In genomic region chr4:100735936-100736349, GRCm38 (mm10) we compare ENCODE assay signal across 21 mouse cellular contexts. TPM values are rescaled to one million over a fixed set of nuclear protein-coding genes. Genes with fewer than 3 reads are reported as not detected.
DNase-seq lines count a peak whose midpoint lies in the region; ATAC-seq lines count a peak whose summit lies in the region.
"Had no signal": no experiment of that assay in that cellular context is flagged by ENCODE, and none has a peak within 500 bp of the region (broad histone marks: within the 10 kb centered on the region; RNA-seq: fewer than 3 reads in every experiment).

No protein-coding gene starts in this region.

- H3K27me3 ChIP-seq in forebrain, embryonic 12.5 days: 0 out of 2 replicates have a peak, but pooled peaks cover 3% of the 10 kb centered on the region
- no peaks in the 10 kb centered on the region for H3K27me3 ChIP-seq in midbrain, embryonic 13.5 days
- H3K27me3 ChIP-seq: embryonic facial prominence, embryonic 12.5 days; lung, embryonic 15.5 days had no signal

- no peaks in the 10 kb centered on the region for H3K36me3 ChIP-seq in forebrain, embryonic 12.5 days (replicated peaks)
- H3K36me3 ChIP-seq in midbrain, embryonic 13.5 days: no peaks in the 10 kb centered on the region
- H3K36me3 ChIP-seq: embryonic facial prominence, embryonic 12.5 days; lung, embryonic 15.5 days had no signal

- no peak overlapping the region for H3K4me3 ChIP-seq in forebrain, embryonic 12.5 days (replicated peaks)
- no peak overlapping the region for H3K4me3 ChIP-seq in midbrain, embryonic 13.5 days (replicated peaks)
- H3K4me3 ChIP-seq: embryonic facial prominence, embryonic 12.5 days; lung, embryonic 15.5 days had no signal

- intact Hi-C loops in heart, postnatal 14 days (cut with DNase I): no loop called here

- peak; percentile 34 for DNase-seq in heart, adult 11 months
- DNase-seq in heart, postnatal 14 days: no peak
- peak; percentile 95 for DNase-seq in Muller cell, postnatal 12 days (ENCODE audit: inconsistent ontology term)
- no peak for DNase-seq in testis, postnatal 14 days (ENCODE audit: low spot score)
- DNase-seq in thymus, adult 18-20 months: no peak
- DNase-seq in urinary bladder, postnatal 36 days (ENCODE audit: low spot score in 2 of 2): no peak
- DNase-seq: adrenal gland, postnatal 36 days; B cell, adult 2 months; cerebellum, adult 18-20 months; cerebellum, postnatal 25 days; gastrocnemius, postnatal 36 days; kidney, adult 11 months; layer of hippocampus, postnatal 36 days; lung, postnatal 4 days; right cerebral cortex, postnatal 14 days had no signal

- H3K4me1 ChIP-seq in forebrain, embryonic 12.5 days: peaks cover 14% of the 10 kb centered on the region
- peaks cover 16% of the 10 kb centered on the region for H3K4me1 ChIP-seq in midbrain, embryonic 13.5 days (replicated peaks)
- H3K4me1 ChIP-seq: embryonic facial prominence, embryonic 12.5 days; lung, embryonic 15.5 days had no signal

- H3K9ac ChIP-seq in forebrain, embryonic 12.5 days: no peak overlapping the region
- no peak overlapping the region for H3K9ac ChIP-seq in midbrain, embryonic 13.5 days (replicated peaks)
- H3K9ac ChIP-seq: embryonic facial prominence, embryonic 12.5 days; liver, embryonic 14.5 days; lung, embryonic 15.5 days had no signal

- peak; percentile 77; the same call in 1 of the 2 replicates for ATAC-seq in forebrain, embryonic 12.5 days (ENCODE audit: low FRiP score)
- peak; percentile 85 for ATAC-seq in midbrain, embryonic 13.5 days

- WGBS in forebrain, embryonic 12.5 days: 7% methylated on average over 9 of the region's 9 CpGs
- WGBS in midbrain, embryonic 13.5 days: 13% methylated on average over 9 of the region's 9 CpGs

- H3K4me2 ChIP-seq in forebrain, embryonic 12.5 days: no peak overlapping the region
- H3K4me2 ChIP-seq in midbrain, embryonic 13.5 days (replicated peaks): no peak overlapping the region
- H3K4me2 ChIP-seq: embryonic facial prominence, embryonic 12.5 days; lung, embryonic 15.5 days had no signal

- H3K27ac ChIP-seq in forebrain, embryonic 12.5 days: no peak overlapping the region
- H3K27ac ChIP-seq in midbrain, embryonic 13.5 days: no peak overlapping the region
- H3K27ac ChIP-seq: embryonic facial prominence, embryonic 12.5 days; kidney, postnatal 0 days; liver, embryonic 14.5 days; lung, embryonic 15.5 days had no signal

- H3K9me3 ChIP-seq in forebrain, embryonic 12.5 days: no peaks in the 10 kb centered on the region
- no peaks in the 10 kb centered on the region; the same call in 1 of the 2 replicates for H3K9me3 ChIP-seq in midbrain, embryonic 13.5 days
- H3K9me3 ChIP-seq: embryonic facial prominence, embryonic 12.5 days; lung, embryonic 15.5 days had no signal

RNA-seq across cellular contexts. Expression of gene Cachd1, which starts 40.5 kb away (rescaled TPM):
- 1 to 10 TPM; 4.0 to 5.5 TPM for total RNA-seq in heart, postnatal 14 days (2021)
- polyA plus RNA-seq in forebrain, embryonic 12.5 days (2016; fragmentation: Nextera tagmentation; extraction: Ambion mirVana): 28.8 and 39.6 TPM in 2 replicates
- polyA plus RNA-seq in midbrain, embryonic 13.5 days (2015; fragmentation: Nextera tagmentation; extraction: Ambion mirVana): 30.0 and 38.9 TPM in 2 replicates

Comparison
In these comparisons a context has a peak if more than half of its experiments do, and no peak if none do; other contexts are left out.
1. DNase-seq: peak in heart, adult 11 months (single experiment) and Muller cell, postnatal 12 days (single experiment); none in heart, postnatal 14 days (0 of 2), testis, postnatal 14 days (single experiment), thymus, adult 18-20 months (0 of 2) and urinary bladder, postnatal 36 days (0 of 2).